Mouse (Mus musculus) brain, embryonic 14.5 days (tissue): ENCODE measurements around the gene Wdr75. TPM values are rescaled to one million over a fixed set of nuclear protein-coding genes. Genes with fewer than 3 reads are reported as not detected.

Experiments
- DNase-seq: peaks from one replicate; pipeline ENCODE4 v3.0.0-alpha.2; 2011; ENCODE audit warnings: low read depth
- CTCF ChIP-seq: fragments of 200-500 bp; IDR thresholded peaks from 2 replicates; pipeline ENCODE4 v1.5.1; 2012; ENCODE audit warnings: inconsistent platforms, mild to moderate bottlenecking, moderate library complexity, borderline replicate concordance; ENCODE audit not compliant: insufficient read depth, insufficient read length; ENCODE audit errors: extremely low read depth
- POLR2A ChIP-seq: fragments of 200-500 bp; IDR thresholded peaks from 2 replicates; pipeline ENCODE4 v1.6.1; 2012; ENCODE audit warnings: mild to moderate bottlenecking, inconsistent platforms, borderline replicate concordance; ENCODE audit not compliant: poor library complexity, insufficient read depth, insufficient read length, severe bottlenecking; ENCODE audit errors: extremely low read depth
- polyA plus RNA-seq: library from polyadenylated mRNA; depleted of rRNA; stranded (reverse); fragments of >200 nt; gene quantifications from 2 replicates; pipeline ENCODE4 v1.2.3, GENCODE M21; 2012; rRNA removed

Wdr75 gene
- polyA plus RNA-seq, 1 experiment: 52.7 TPM

GRCm38 (mm10) chr1:45845466-45845865, 50.5 kb downstream of the Wdr75 start:
- DNase-seq: no peak
- no peak for TF ChIP-seq POLR2A
- TF ChIP-seq CTCF: no peak

- DNase-seq: no peak
- TF ChIP-seq POLR2A (no peak), CTCF (no peak)
Observed at GRCm38 (mm10) chr1:45858038-45858437, 63.1 kb downstream of the Wdr75 start.

GRCm38 (mm10) chr1:45860349-45860748, 65.4 kb downstream of the Wdr75 start:
- DNase-seq: no peak
- TF ChIP-seq POLR2A (no peak), CTCF (no peak)

GRCm38 (mm10) chr1:45861162-45861561, 66.2 kb downstream of the Wdr75 start:
- TF ChIP-seq POLR2A (no peak), CTCF (no peak)
- no peak for DNase-seq

- DNase-seq: no peak
- TF ChIP-seq POLR2A (no peak), CTCF (no peak)
Observed at GRCm38 (mm10) chr1:45863641-45864040, 68.7 kb downstream of the Wdr75 start.

- TF ChIP-seq POLR2A: no peak
- no peak for TF ChIP-seq CTCF
- no peak for DNase-seq
Observed at GRCm38 (mm10) chr1:45864564-45865014, 69.6 kb downstream of the Wdr75 start.

DNA sequence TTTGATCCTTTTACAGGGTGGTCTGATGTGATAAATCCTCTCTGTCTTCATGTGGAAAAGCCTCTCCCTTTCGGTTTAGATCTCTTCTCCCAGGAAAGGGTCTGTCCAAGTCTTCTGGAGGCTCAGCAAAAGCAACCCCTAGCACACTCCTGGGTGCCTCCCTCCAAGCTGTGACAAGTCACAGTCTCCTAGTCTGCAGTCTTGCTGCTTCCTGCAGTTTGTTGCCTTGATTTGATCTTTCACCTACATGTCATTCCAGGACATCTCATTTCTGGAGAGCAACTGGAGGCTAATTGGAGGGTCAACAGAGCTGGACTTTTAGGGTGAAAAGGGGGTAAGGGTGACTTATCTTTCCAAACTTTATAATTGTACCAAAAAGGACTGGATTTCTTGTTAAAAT, 70.3 kb downstream of the Wdr75 start:
- TF ChIP-seq CTCF: no peak
- TF ChIP-seq POLR2A: no peak
- no peak for DNase-seq

DNA sequence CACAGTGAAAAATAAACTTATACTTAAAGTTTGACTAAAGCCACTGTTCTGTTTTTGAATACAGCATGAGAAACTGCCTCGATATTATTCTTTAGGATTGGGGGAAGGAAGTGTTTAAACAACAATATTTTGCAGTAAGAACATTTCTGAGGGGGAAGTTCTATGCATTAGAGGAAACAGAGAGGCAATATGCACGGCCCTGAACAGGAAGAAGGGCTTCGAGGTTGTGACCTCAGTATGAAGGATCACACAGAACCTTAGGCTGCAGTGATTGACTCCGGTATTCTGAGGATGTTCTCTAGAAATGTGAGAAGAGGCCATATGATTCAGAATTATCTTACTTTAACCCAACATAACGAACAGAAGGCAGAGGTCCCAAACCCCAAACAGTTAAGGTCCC, 70.8 kb downstream of the Wdr75 start:
- no peak for TF ChIP-seq CTCF
- TF ChIP-seq POLR2A: no peak
- no peak for DNase-seq

GRCm38 (mm10) chr1:45866288-45867018, 71.5 kb downstream of the Wdr75 start:
- DNase-seq: no peak
- TF ChIP-seq POLR2A (no peak), CTCF (no peak)

DNA sequence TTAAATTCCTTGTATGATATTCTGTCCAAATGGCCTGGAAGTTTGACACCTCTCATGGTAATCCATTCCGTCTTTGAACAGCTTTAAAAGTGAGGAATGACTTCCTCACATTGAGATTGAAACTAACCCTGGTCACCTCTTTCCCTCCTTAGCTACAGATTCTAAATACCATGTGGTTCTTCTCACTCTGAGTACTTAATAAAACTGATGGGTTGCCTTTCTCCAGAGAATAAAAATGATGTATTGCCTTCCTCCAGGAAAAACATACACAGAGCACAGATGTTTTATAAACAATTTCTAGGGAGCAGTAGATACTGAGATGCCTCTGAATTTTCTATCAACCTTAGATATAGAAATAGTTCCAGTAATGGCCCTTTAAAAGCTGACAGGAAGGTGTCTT, 73.1 kb downstream of the Wdr75 start:
- DNase-seq: no peak
- TF ChIP-seq POLR2A (no peak), CTCF (no peak)

DNA sequence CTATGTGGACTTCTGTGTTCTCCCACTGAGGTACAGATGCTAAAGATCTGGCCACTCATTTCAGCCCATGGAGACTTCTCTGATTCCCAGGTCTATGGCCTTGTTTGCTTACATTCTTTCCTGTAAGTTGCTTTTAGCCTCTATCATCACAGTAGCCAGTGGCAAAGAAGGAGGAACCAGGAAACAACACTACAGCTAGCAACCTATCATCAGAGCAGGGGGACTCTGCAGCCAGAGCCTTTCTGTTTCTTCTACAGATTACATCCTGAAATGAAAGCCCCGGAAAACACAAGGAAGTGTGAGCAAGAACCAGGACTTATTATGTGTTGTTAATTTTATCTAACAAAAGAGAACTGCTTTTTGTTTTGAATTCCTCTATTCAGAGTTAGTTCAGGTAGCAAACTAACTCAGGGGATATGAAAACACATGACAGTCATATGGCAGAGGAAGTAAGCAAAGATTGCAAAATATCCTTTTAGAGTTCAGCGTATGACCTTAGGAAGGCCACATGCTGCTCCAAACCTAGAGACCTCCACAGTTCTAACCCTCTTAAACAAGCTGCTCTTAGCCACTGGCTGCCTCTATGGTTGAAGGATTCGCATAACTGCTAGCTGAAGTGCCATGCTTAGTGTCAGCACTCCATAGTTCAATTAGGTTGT, 73.6 kb downstream of the Wdr75 start:
- no peak for TF ChIP-seq POLR2A
- TF ChIP-seq CTCF: no peak
- DNase-seq: no peak

Other genes with a start within 250 kb of the Wdr75 start
- not detected in 2 replicates for gene Gm5269, start 95.1 kb downstream of the Wdr75 start, polyA plus RNA-seq
- gene Slc40a1, start 131.4 kb downstream of the Wdr75 start, polyA plus RNA-seq: 10.3 and 17.5 TPM in 2 replicates